Mouse (Mus musculus) intestine, embryonic 16.5 days (tissue): Measurements from ENCODE around the gene Zfyve1. TPM values are rescaled to one million over a fixed set of nuclear protein-coding genes. Genes with fewer than 3 reads are reported as not detected.

Experiments used
- ATAC-seq: fragments of 200-750 bp; cut with Nextera tagmentation; 2 replicates; pipeline ENCODE4 v1.8.0; 2017; ENCODE audit warnings: moderate TSS enrichment, moderate library complexity
- H3K27ac ChIP-seq: fragments of 300-500 bp; sonication (generic); 2 replicates; pipeline ENCODE4 v1.5.1; 2014; ENCODE audit warnings: mild to moderate bottlenecking, low read length
- H3K27me3 ChIP-seq: fragments of 300-500 bp; sonication (generic); replicated peaks from 2 replicates; pipeline ENCODE4 v1.6.1; 2014; ENCODE audit warnings: low read length, control low read depth, mixed read lengths; ENCODE audit not compliant: control insufficient read depth, insufficient read depth
- H3K36me3 ChIP-seq: fragments of 300-500 bp; sonication (generic); 2 replicates; pipeline ENCODE4 v1.6.1; 2014; ENCODE audit warnings: low read length, control low read depth; ENCODE audit not compliant: control insufficient read depth, insufficient read depth
- H3K4me1 ChIP-seq: fragments of 300-500 bp; sonication (generic); 2 replicates; pipeline ENCODE4 v1.6.1; 2014; ENCODE audit warnings: low read length, control low read depth, mixed read lengths; ENCODE audit not compliant: control insufficient read depth, insufficient read depth
- H3K4me2 ChIP-seq: fragments of 300-500 bp; sonication (generic); 2 replicates; pipeline ENCODE4 v1.6.1; 2014; ENCODE audit warnings: low read depth, low read length, control low read depth
- H3K4me3 ChIP-seq: fragments of 300-500 bp; sonication (generic); 2 replicates; pipeline ENCODE4 v1.5.1; 2014; ENCODE audit warnings: mild to moderate bottlenecking, low read length
- H3K9ac ChIP-seq: fragments of 300-500 bp; sonication (generic); 2 replicates; pipeline ENCODE4 v1.6.1; 2014; ENCODE audit warnings: low read depth, low read length
- H3K9me3 ChIP-seq: fragments of 300-500 bp; sonication (generic); 2 replicates; pipeline ENCODE4 v1.6.1; 2016; ENCODE audit warnings: low read length, control low read depth; ENCODE audit not compliant: control insufficient read depth
- WGBS: fragments of 180-500 bp; shearing (Covaris S2); extraction: QIAGEN DNeasy Blood & Tissue Kit; methylation state at CpG from one replicate; pipeline ENCODE4 v1.1.7; 2014; 5-methylcytosine and 5-hydroxymethylcytosine counted together
- polyA plus RNA-seq: library from polyadenylated mRNA; unstranded; fragments of >200 nt; fragmentation: Nextera tagmentation; extraction: Ambion mirVana; gene quantifications from 2 replicates; pipeline ENCODE4 v1.2.1, GENCODE M21; 2015

Gene Zfyve1
- polyA plus RNA-seq, 1 experiment from 2014 or later = 13.2 TPM

DNA sequence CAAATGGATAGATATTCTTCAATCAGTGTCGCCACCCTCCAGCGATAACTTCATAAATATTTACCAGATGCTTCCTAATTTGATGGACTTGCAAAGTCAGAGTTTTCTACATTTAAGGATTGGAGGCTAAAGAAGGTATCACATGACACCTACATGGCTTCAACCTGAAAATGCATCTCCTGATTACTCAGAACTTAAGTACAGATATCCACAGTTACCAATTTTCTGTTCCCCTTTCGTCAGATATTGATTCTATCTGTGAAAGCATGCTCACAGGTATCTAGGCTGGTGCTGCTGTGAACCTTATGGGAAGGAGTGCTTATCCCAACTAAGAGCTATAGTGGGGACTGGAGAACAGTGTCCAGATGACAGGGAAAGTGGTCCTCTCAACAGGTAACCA lies 34.4 kb downstream of the Zfyve1 start:
- H3K27me3 ChIP-seq = no peaks in the 10 kb centered on the region
- H3K9me3 ChIP-seq = no peaks in the 10 kb centered on the region
- H3K4me1 ChIP-seq = no peaks in the 10 kb centered on the region
- peaks cover 2% of the 10 kb centered on the region; the same call in 1 of the 2 replicates for H3K36me3 ChIP-seq
- 89% methylated on average over 3 of the region's 3 CpGs for WGBS
- no peak overlapping the region for H3K4me2 ChIP-seq
- no peak for ATAC-seq
- H3K27ac ChIP-seq = no peak overlapping the region
- H3K9ac ChIP-seq = no peak overlapping the region
- no peak overlapping the region for H3K4me3 ChIP-seq

GRCm38 (mm10) chr12:83560189-83560588 lies 36.8 kb downstream of the Zfyve1 start:
- Histone ChIP-seq H3K9me3 (no peaks in the 10 kb centered on the region), H3K27me3 (no peaks in the 10 kb centered on the region), H3K36me3 (peaks cover 8% of the 10 kb centered on the region; the same call in 1 of the 2 replicates), H3K27ac (no peak overlapping the region), H3K9ac (no peak overlapping the region), H3K4me3 (no peak overlapping the region), H3K4me1 (no peaks in the 10 kb centered on the region), H3K4me2 (no peak overlapping the region)
- ATAC-seq = no peak
- WGBS = 72% methylated on average over 6 of the region's 6 CpGs

GRCm38 (mm10) chr12:83558496-83558895 lies 38.5 kb downstream of the Zfyve1 start:
- ATAC-seq = no peak
- WGBS = 94% methylated on average over 7 of the region's 7 CpGs

GRCm38 (mm10) chr12:83555605-83556004 lies 41.4 kb downstream of the Zfyve1 start:
- Histone ChIP-seq H3K9me3 (no peaks in the 10 kb centered on the region), H3K4me3 (no peak overlapping the region), H3K36me3 (peaks cover 8% of the 10 kb centered on the region; the same call in 1 of the 2 replicates), H3K27me3 (no peaks in the 10 kb centered on the region), H3K9ac (no peak overlapping the region), H3K27ac (no peak overlapping the region), H3K4me2 (no peak overlapping the region), H3K4me1 (no peaks in the 10 kb centered on the region)
- WGBS = 63% methylated on average over 9 of the region's 9 CpGs
- no peak for ATAC-seq

More at GRCm38 (mm10) chr12:83558496-83558895, 38.5 kb downstream of the Zfyve1 start:
- H3K27ac ChIP-seq = no peak overlapping the region
- no peak overlapping the region for H3K4me2 ChIP-seq
- H3K9me3 ChIP-seq = no peaks in the 10 kb centered on the region
- H3K4me3 ChIP-seq = no peak overlapping the region
- no peak overlapping the region for H3K9ac ChIP-seq
- H3K27me3 ChIP-seq = no peaks in the 10 kb centered on the region
- H3K36me3 ChIP-seq = peaks cover 8% of the 10 kb centered on the region; the same call in 1 of the 2 replicates
- no peaks in the 10 kb centered on the region for H3K4me1 ChIP-seq

DNA sequence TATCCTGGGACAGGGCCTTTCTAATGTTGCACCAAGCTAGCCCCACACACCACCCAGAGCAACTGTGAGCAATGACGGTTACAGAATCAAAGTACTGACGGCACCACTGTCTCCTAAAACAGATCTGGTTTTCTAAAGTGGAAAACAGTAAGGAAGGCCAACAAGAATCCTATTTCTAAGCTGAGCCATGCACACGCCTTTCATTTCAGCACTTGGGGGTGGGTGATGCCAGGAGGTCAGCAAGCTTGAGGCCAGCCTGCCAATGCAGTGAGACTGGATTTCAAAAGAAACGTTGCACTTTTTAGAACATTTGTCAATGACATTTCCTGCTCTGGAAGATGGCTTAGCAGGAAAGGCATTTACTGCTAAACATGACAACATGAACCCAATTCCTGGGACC lies 43.2 kb downstream of the Zfyve1 start:
- no peak for ATAC-seq
- Histone ChIP-seq H3K27ac (no peak overlapping the region), H3K9me3 (no peaks in the 10 kb centered on the region), H3K27me3 (no peaks in the 10 kb centered on the region), H3K36me3 (peaks cover 8% of the 10 kb centered on the region; the same call in 1 of the 2 replicates), H3K9ac (no peak overlapping the region), H3K4me1 (no peaks in the 10 kb centered on the region), H3K4me2 (no peak overlapping the region), H3K4me3 (no peak overlapping the region)
- 78% methylated on average over 4 of the region's 4 CpGs for WGBS

DNA sequence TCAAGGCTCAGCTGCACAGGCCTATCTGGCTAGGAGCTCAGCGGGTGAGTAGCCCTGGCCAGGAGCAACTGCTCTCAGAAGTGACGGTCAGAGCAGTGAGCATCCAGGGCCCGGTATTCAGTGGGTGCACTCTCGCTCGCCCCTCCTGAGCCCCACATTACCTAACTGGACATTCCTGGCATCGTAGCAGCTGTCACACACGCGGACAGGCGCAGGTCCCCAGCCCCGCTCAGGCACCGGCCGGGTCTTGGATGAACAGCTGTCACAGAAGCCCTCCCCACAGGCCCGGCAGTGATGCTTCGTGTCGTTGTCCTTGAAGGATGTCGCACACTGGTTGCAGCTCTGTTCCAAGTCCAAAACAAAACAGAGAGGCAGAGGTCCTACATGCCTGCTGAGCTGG lies 45.7 kb downstream of the Zfyve1 start:
- no peak overlapping the region for H3K4me3 ChIP-seq
- ATAC-seq = no peak
- no peak overlapping the region for H3K9ac ChIP-seq
- no peaks in the 10 kb centered on the region for H3K9me3 ChIP-seq
- H3K27ac ChIP-seq = no peak overlapping the region
- H3K4me1 ChIP-seq = no peaks in the 10 kb centered on the region
- H3K4me2 ChIP-seq = no peak overlapping the region
- H3K36me3 ChIP-seq = peaks cover 4% of the 10 kb centered on the region; the same call in 1 of the 2 replicates
- H3K27me3 ChIP-seq = no peaks in the 10 kb centered on the region
- 91% methylated on average over 16 of the region's 16 CpGs for WGBS

- Histone ChIP-seq H3K9me3 (no peaks in the 10 kb centered on the region), H3K4me3 (no peak overlapping the region), H3K4me2 (no peak overlapping the region), H3K27me3 (no peaks in the 10 kb centered on the region), H3K4me1 (no peaks in the 10 kb centered on the region), H3K9ac (no peak overlapping the region), H3K36me3 (peaks cover 8% of the 10 kb centered on the region; the same call in 1 of the 2 replicates), H3K27ac (no peak overlapping the region)
- ATAC-seq = no peak
Measured at GRCm38 (mm10) chr12:83544791-83545190, 52.2 kb downstream of the Zfyve1 start.

- no peak for ATAC-seq
- Histone ChIP-seq H3K9ac (no peak overlapping the region), H3K9me3 (no peaks in the 10 kb centered on the region), H3K27ac (no peak overlapping the region), H3K4me1 (no peaks in the 10 kb centered on the region), H3K4me3 (no peak overlapping the region), H3K36me3 (peaks cover 8% of the 10 kb centered on the region; the same call in 1 of the 2 replicates), H3K4me2 (no peak overlapping the region), H3K27me3 (no peaks in the 10 kb centered on the region)
- 75% methylated on average over 7 of the region's 7 CpGs for WGBS
Measured at GRCm38 (mm10) chr12:83543997-83544396, 53.0 kb downstream of the Zfyve1 start.

DNA sequence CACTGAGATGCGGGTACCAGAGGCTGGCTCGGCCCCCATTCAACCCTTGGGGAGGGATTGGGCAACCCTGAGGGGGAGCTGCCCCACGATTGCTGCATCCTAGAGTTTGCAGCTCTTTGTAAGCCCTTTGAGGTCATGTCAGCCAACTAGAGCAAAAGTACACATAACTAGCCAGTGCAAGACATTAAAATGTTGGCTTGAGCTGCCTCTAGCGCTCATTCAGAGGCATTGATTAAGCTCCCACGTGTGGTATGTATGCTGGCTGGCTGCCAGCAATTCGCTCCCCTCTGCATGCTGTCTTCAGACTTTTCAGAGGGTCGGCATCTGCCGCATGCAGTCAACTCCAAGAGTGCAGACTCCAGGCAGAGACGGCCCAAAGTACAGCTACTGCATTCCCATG lies 61.0 kb downstream of the Zfyve1 start:
- Histone ChIP-seq H3K27me3 (no peaks in the 10 kb centered on the region), H3K4me3 (no peak overlapping the region), H3K9ac (no peak overlapping the region), H3K27ac (no peak overlapping the region), H3K36me3 (no peaks in the 10 kb centered on the region), H3K9me3 (no peaks in the 10 kb centered on the region), H3K4me2 (no peak overlapping the region), H3K4me1 (0 out of 2 replicates have a peak, but pooled peaks cover 4% of the 10 kb centered on the region)
- no peak for ATAC-seq
- WGBS = 59% methylated on average over 9 of the region's 9 CpGs

DNA sequence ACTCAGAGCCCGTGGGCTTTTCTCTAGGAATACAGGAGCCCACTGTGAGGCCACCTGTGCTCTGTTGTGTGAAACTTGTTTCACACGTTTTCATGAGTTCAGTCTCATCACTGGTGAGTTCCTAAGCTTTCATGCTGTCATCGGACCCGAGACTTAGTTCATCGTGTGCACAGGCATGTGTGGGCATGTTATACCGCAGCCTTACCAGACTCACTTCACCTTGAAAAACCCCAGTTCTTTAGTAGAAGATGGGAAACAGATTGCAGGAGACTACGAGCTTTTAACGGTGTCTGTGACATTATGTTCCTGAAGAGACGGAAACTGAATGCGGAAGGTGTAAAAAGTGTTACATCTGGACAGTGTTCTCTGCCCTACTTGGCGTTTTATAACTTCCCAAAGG lies 61.6 kb downstream of the Zfyve1 start:
- no peak overlapping the region for H3K9ac ChIP-seq
- H3K4me1 ChIP-seq = 0 out of 2 replicates have a peak, but pooled peaks cover 4% of the 10 kb centered on the region
- ATAC-seq = no peak
- H3K4me2 ChIP-seq = no peak overlapping the region
- H3K27ac ChIP-seq = no peak overlapping the region
- H3K36me3 ChIP-seq = no peaks in the 10 kb centered on the region
- no peaks in the 10 kb centered on the region for H3K9me3 ChIP-seq
- H3K27me3 ChIP-seq = no peaks in the 10 kb centered on the region
- no peak overlapping the region for H3K4me3 ChIP-seq
- 79% methylated on average over 11 of the region's 11 CpGs for WGBS
